Mouse (Mus musculus): ENCODE data around the gene Herc2.

DNA sequence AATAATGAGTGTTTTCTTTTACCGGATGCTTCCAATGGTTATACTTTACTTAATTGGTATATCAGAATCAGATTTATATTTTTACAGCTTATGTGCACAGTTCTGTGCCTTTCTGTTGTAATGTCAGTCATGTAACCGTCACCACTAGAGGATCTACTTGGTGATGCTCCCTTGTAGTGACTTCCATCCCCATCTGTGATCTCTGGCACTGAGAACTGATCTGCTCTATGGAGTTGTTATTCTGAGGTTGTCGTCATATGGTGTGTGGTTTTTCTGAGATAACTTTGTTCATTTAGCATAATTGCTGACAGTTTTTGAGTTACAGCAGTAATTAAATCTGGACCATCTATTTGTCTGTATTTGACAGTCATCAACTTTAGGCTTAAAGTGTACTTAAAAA lies 5.3 kb downstream of the Herc2 start:
- TF ChIP-seq POLR2A (IDR thresholded peaks at IDR 0.05; ENCODE audit: borderline replicate concordance, control insufficient read depth, low read depth, low read length) (no peak), CTCF (IDR thresholded peaks at IDR 0.05; ENCODE audit: control insufficient read depth, insufficient read depth, low read length) (no peak)

All from bone marrow, adult 2 months (tissue).